Mouse (Mus musculus): ENCODE results near the gene Cenpc1. TPM values are rescaled to one million over a fixed set of nuclear protein-coding genes. Genes with fewer than 3 reads are reported as not detected.
A peak's percentile ranks its signal among the peaks of the same experiment; 100 is the strongest.

Gene Cenpc1
- total RNA-seq, 1 experiment: 21.7 TPM

GRCm38 (mm10) chr5:86066551-86066929, 1.2 kb upstream of the Cenpc1 start:
- Histone ChIP-seq H3K27ac (ENCODE audit: insufficient read depth, low read depth, low read length, poor library complexity, severe bottlenecking) (no peak overlapping the region), H3K9me3 (ENCODE audit: control insufficient read depth, insufficient read depth, low read depth, low read length) (no peaks in the 10 kb centered on the region), H3K4me3 (ENCODE audit: insufficient read depth in 1 of 2, low read depth in 1 of 2, low read length in 2 of 2, poor library complexity in 1 of 2, severe bottlenecking in 1 of 2) (peak overlapping the region; percentile 41 to 80), H3K4me1 (ENCODE audit: control insufficient read depth in 2 of 2, insufficient read depth in 2 of 2, low read length in 2 of 2, poor library complexity in 1 of 2) (peaks cover 3 to 5% of the 10 kb centered on the region in 2 experiments; a peak in 3 of 4 replicates), H3K9ac (ENCODE audit: insufficient read depth, low read depth, low read length, poor library complexity, severe bottlenecking) (peak overlapping the region; percentile 70), H3K36me3 (ENCODE audit: control insufficient read depth, insufficient read depth, low read length, poor library complexity, severe bottlenecking) (no peaks in the 10 kb centered on the region)
- DNase-seq (ENCODE audit: low read depth, low spot score): peak; percentile 78
- peak; percentile 34; the same call in 1 of the 2 replicates for TF ChIP-seq ZC3H11A (IDR thresholded peaks at IDR 0.05; ENCODE audit: borderline replicate concordance, low read depth, low read length)
- TF ChIP-seq MAFK (IDR thresholded peaks at IDR 0.05; ENCODE audit: insufficient read depth, low read depth, low read length): no peak
- TF ChIP-seq ZNF384 (IDR thresholded peaks at IDR 0.05; ENCODE audit: low read depth, low read length): no peak
- TF ChIP-seq HCFC1 (IDR thresholded peaks at IDR 0.05; ENCODE audit: borderline replicate concordance, insufficient read depth, low read length): no peak
- in situ Hi-C loops (cut with MboI; ENCODE audit: low sequenced_read_pairs in 2 of 2, unreplicated experiment in 2 of 2): no loop called here

- H3K9ac ChIP-seq (ENCODE audit: insufficient read depth, low read depth, low read length, poor library complexity, severe bottlenecking): peak overlapping the region; percentile 70
- in situ Hi-C loops (cut with MboI; ENCODE audit: low sequenced_read_pairs in 2 of 2, unreplicated experiment in 2 of 2): no loop called here
- no peaks in the 10 kb centered on the region for H3K36me3 ChIP-seq (ENCODE audit: control insufficient read depth, insufficient read depth, low read length, poor library complexity, severe bottlenecking)
- H3K9me3 ChIP-seq (ENCODE audit: control insufficient read depth, insufficient read depth, low read depth, low read length): no peaks in the 10 kb centered on the region
- TF ChIP-seq ZNF384 (IDR thresholded peaks at IDR 0.05; ENCODE audit: low read depth, low read length) (no peak), HCFC1 (IDR thresholded peaks at IDR 0.05; ENCODE audit: borderline replicate concordance, insufficient read depth, low read length) (no peak), CHD2 (IDR thresholded peaks at IDR 0.05; ENCODE audit: low read depth, low read length) (no peak), MAFK (IDR thresholded peaks at IDR 0.05; ENCODE audit: insufficient read depth, low read depth, low read length) (no peak), ZC3H11A (IDR thresholded peaks at IDR 0.05; ENCODE audit: borderline replicate concordance, low read depth, low read length) (no peak)
- H3K4me1 ChIP-seq (ENCODE audit: control insufficient read depth in 2 of 2, insufficient read depth in 2 of 2, low read length in 2 of 2, poor library complexity in 1 of 2): peaks cover 3 to 5% of the 10 kb centered on the region in 2 experiments; a peak in 3 of 4 replicates
- peak overlapping the region; percentile 66 to 80 for H3K4me3 ChIP-seq (ENCODE audit: insufficient read depth in 1 of 2, low read depth in 1 of 2, low read length in 2 of 2, poor library complexity in 1 of 2, severe bottlenecking in 1 of 2)
- no peak overlapping the region for H3K27ac ChIP-seq (ENCODE audit: insufficient read depth, low read depth, low read length, poor library complexity, severe bottlenecking)
- DNase-seq (ENCODE audit: low read depth, low spot score): no peak
Measured at GRCm38 (mm10) chr5:86065876-86066550, 630 bp upstream of the Cenpc1 start.

- Histone ChIP-seq H3K4me3 (ENCODE audit: insufficient read depth in 1 of 2, low read depth in 1 of 2, low read length in 2 of 2, poor library complexity in 1 of 2, severe bottlenecking in 1 of 2) (no peak overlapping the region), H3K4me1 (ENCODE audit: control insufficient read depth in 2 of 2, insufficient read depth in 2 of 2, low read length in 2 of 2, poor library complexity in 1 of 2) (peaks cover 3 to 5% of the 10 kb centered on the region in 2 experiments; a peak in 3 of 4 replicates), H3K36me3 (ENCODE audit: control insufficient read depth, insufficient read depth, low read length, poor library complexity, severe bottlenecking) (no peaks in the 10 kb centered on the region), H3K9me3 (ENCODE audit: control insufficient read depth, insufficient read depth, low read depth, low read length) (no peaks in the 10 kb centered on the region), H3K9ac (ENCODE audit: insufficient read depth, low read depth, low read length, poor library complexity, severe bottlenecking) (no peak overlapping the region), H3K27ac (ENCODE audit: insufficient read depth, low read depth, low read length, poor library complexity, severe bottlenecking) (no peak overlapping the region)
- no peak for TF ChIP-seq HCFC1 (IDR thresholded peaks at IDR 0.05; ENCODE audit: borderline replicate concordance, insufficient read depth, low read length)
- TF ChIP-seq CHD2 (IDR thresholded peaks at IDR 0.05; ENCODE audit: low read depth, low read length): no peak
- TF ChIP-seq MAFK (IDR thresholded peaks at IDR 0.05; ENCODE audit: insufficient read depth, low read depth, low read length): no peak
- TF ChIP-seq ZC3H11A (IDR thresholded peaks at IDR 0.05; ENCODE audit: borderline replicate concordance, low read depth, low read length): no peak
- no peak for TF ChIP-seq ZNF384 (IDR thresholded peaks at IDR 0.05; ENCODE audit: low read depth, low read length)
- in situ Hi-C loops (cut with MboI; ENCODE audit: low sequenced_read_pairs in 2 of 2, unreplicated experiment in 2 of 2): no loop called here
- DNase-seq (ENCODE audit: low read depth, low spot score): no peak
Measured at GRCm38 (mm10) chr5:86063501-86063900, 1.9 kb downstream of the Cenpc1 start.

- in situ Hi-C loops (cut with MboI; ENCODE audit: low sequenced_read_pairs in 2 of 2, unreplicated experiment in 2 of 2): no loop called here
- TF ChIP-seq ZC3H11A (IDR thresholded peaks at IDR 0.05; ENCODE audit: borderline replicate concordance, low read depth, low read length) (no peak), ZNF384 (IDR thresholded peaks at IDR 0.05; ENCODE audit: low read depth, low read length) (no peak), CHD2 (IDR thresholded peaks at IDR 0.05; ENCODE audit: low read depth, low read length) (no peak), MAFK (IDR thresholded peaks at IDR 0.05; ENCODE audit: insufficient read depth, low read depth, low read length) (no peak), HCFC1 (IDR thresholded peaks at IDR 0.05; ENCODE audit: borderline replicate concordance, insufficient read depth, low read length) (no peak)
- no peaks in the 10 kb centered on the region; the same call in 1 of the 2 replicates for H3K36me3 ChIP-seq (ENCODE audit: control insufficient read depth, insufficient read depth, low read length, poor library complexity, severe bottlenecking)
Measured at GRCm38 (mm10) chr5:86029820-86030219, 35.6 kb downstream of the Cenpc1 start.

More at GRCm38 (mm10) chr5:86029820-86030219, 35.6 kb downstream of the Cenpc1 start:
- Histone ChIP-seq H3K9me3 (ENCODE audit: control insufficient read depth, insufficient read depth, low read depth, low read length) (no peaks in the 10 kb centered on the region), H3K4me1 (ENCODE audit: control insufficient read depth in 2 of 2, insufficient read depth in 2 of 2, low read length in 2 of 2, poor library complexity in 1 of 2) (no peaks in the 10 kb centered on the region), H3K27ac (ENCODE audit: insufficient read depth, low read depth, low read length, poor library complexity, severe bottlenecking) (no peak overlapping the region), H3K9ac (ENCODE audit: insufficient read depth, low read depth, low read length, poor library complexity, severe bottlenecking) (no peak overlapping the region), H3K4me3 (ENCODE audit: insufficient read depth in 1 of 2, low read depth in 1 of 2, low read length in 2 of 2, poor library complexity in 1 of 2, severe bottlenecking in 1 of 2) (no peak overlapping the region)
- no peak for DNase-seq (ENCODE audit: low read depth, low spot score)
